Mouse (Mus musculus): ENCODE measurements at regions not wholly inside any gene's neighbourhood (a gene's known extent, or its start where the extent isn't known, plus 50 kb on each side); places are given as distances from the start of the nearest gene placed in this dataset.

GRCm38 (mm10) chr7:34546609-34547316, 109.8 kb downstream of the Kctd15 start:
- 62% methylated on average over 19 of the region's 19 CpGs for WGBS (ENCODE audit: insufficient replicate concordance)
- no peak for ATAC-seq (ENCODE audit: low read depth)

GRCm38 (mm10) chr7:34545906-34546305, 110.6 kb downstream of the Kctd15 start:
- Histone ChIP-seq H3K4me1 (replicated peaks) (no peaks in the 10 kb centered on the region), H3K9me3 (replicated peaks) (0 out of 2 replicates have a peak, but pooled peaks cover 6% of the 10 kb centered on the region), H3K27ac (no peak overlapping the region), H3K4me3 (replicated peaks) (no peak overlapping the region), H3K9ac (no peak overlapping the region), H3K27me3 (no peaks in the 10 kb centered on the region), H3K4me2 (no peak overlapping the region), H3K36me3 (no peaks in the 10 kb centered on the region)
- 73% methylated on average over 11 of the region's 11 CpGs for WGBS (ENCODE audit: insufficient replicate concordance)
- DNase-seq, result no peak
- no peak for ATAC-seq (ENCODE audit: low read depth)

More at GRCm38 (mm10) chr7:34546609-34547316, 109.8 kb downstream of the Kctd15 start:
- Histone ChIP-seq H3K27ac (no peak overlapping the region), H3K4me2 (no peak overlapping the region), H3K4me3 (replicated peaks) (no peak overlapping the region), H3K27me3 (no peaks in the 10 kb centered on the region), H3K9ac (no peak overlapping the region), H3K4me1 (replicated peaks) (no peaks in the 10 kb centered on the region), H3K36me3 (no peaks in the 10 kb centered on the region), H3K9me3 (replicated peaks) (0 out of 2 replicates have a peak, but pooled peaks cover 6% of the 10 kb centered on the region)
- no peak for DNase-seq

GRCm38 (mm10) chr7:34541906-34542305, 114.6 kb downstream of the Kctd15 start:
- no peak overlapping the region for H3K4me3 ChIP-seq (replicated peaks)
- no peaks in the 10 kb centered on the region for H3K27me3 ChIP-seq
- no peak overlapping the region for H3K27ac ChIP-seq
- no peaks in the 10 kb centered on the region for H3K4me1 ChIP-seq (replicated peaks)
- H3K4me2 ChIP-seq, result no peak overlapping the region
- H3K9me3 ChIP-seq (replicated peaks), result 0 out of 2 replicates have a peak, but pooled peaks cover 6% of the 10 kb centered on the region
- WGBS (ENCODE audit: insufficient replicate concordance), result 58% methylated on average over 4 of the region's 4 CpGs
- H3K36me3 ChIP-seq, result no peaks in the 10 kb centered on the region
- no peak overlapping the region for H3K9ac ChIP-seq
- ATAC-seq (ENCODE audit: low read depth) (no peak), DNase-seq (no peak)

GRCm38 (mm10) chr7:34541000-34541399, 115.5 kb downstream of the Kctd15 start:
- H3K9me3 ChIP-seq (replicated peaks), result 0 out of 2 replicates have a peak, but pooled peaks cover 3% of the 10 kb centered on the region
- H3K4me3 ChIP-seq (replicated peaks), result no peak overlapping the region
- H3K27me3 ChIP-seq, result no peaks in the 10 kb centered on the region
- ATAC-seq (ENCODE audit: low read depth) (no peak), DNase-seq (no peak)
- H3K36me3 ChIP-seq, result no peaks in the 10 kb centered on the region
- no peak overlapping the region for H3K4me2 ChIP-seq
- 52% methylated on average over 4 of the region's 4 CpGs for WGBS (ENCODE audit: insufficient replicate concordance)
- no peaks in the 10 kb centered on the region for H3K4me1 ChIP-seq (replicated peaks)
- H3K9ac ChIP-seq, result no peak overlapping the region
- no peak overlapping the region for H3K27ac ChIP-seq

- H3K4me2 ChIP-seq, result no peak overlapping the region
- H3K4me1 ChIP-seq (replicated peaks), result no peaks in the 10 kb centered on the region
- H3K4me3 ChIP-seq (replicated peaks), result no peak overlapping the region
- no peak overlapping the region for H3K27ac ChIP-seq
- no peak overlapping the region for H3K9ac ChIP-seq
- H3K9me3 ChIP-seq (replicated peaks), result 0 out of 2 replicates have a peak, but pooled peaks cover 3% of the 10 kb centered on the region
- 76% methylated on average over 2 of the region's 2 CpGs for WGBS (ENCODE audit: insufficient replicate concordance)
- H3K27me3 ChIP-seq, result no peaks in the 10 kb centered on the region
- no peak for ATAC-seq (ENCODE audit: low read depth)
- no peak for DNase-seq
- no peaks in the 10 kb centered on the region for H3K36me3 ChIP-seq
These were observed 116.7 kb downstream of the Kctd15 start for GRCm38 (mm10) chr7:34539856-34540255.

GRCm38 (mm10) chr7:34538310-34539055, 118.0 kb downstream of the Kctd15 start:
- Histone ChIP-seq H3K36me3 (no peaks in the 10 kb centered on the region), H3K4me1 (replicated peaks) (no peaks in the 10 kb centered on the region), H3K4me3 (replicated peaks) (no peak overlapping the region), H3K27ac (no peak overlapping the region), H3K9me3 (replicated peaks) (0 out of 2 replicates have a peak, but pooled peaks cover 3% of the 10 kb centered on the region), H3K9ac (no peak overlapping the region), H3K27me3 (no peaks in the 10 kb centered on the region), H3K4me2 (no peak overlapping the region)
- no peak for ATAC-seq (ENCODE audit: low read depth)
- DNase-seq, result no peak
- 71% methylated on average over 20 of the region's 20 CpGs for WGBS (ENCODE audit: insufficient replicate concordance)

GRCm38 (mm10) chr7:34537122-34537521, 119.4 kb downstream of the Kctd15 start:
- Histone ChIP-seq H3K9ac (no peak overlapping the region), H3K4me3 (replicated peaks) (no peak overlapping the region), H3K4me1 (replicated peaks) (no peaks in the 10 kb centered on the region), H3K27me3 (no peaks in the 10 kb centered on the region), H3K36me3 (no peaks in the 10 kb centered on the region), H3K27ac (no peak overlapping the region), H3K9me3 (replicated peaks) (0 out of 2 replicates have a peak, but pooled peaks cover 3% of the 10 kb centered on the region), H3K4me2 (no peak overlapping the region)
- DNase-seq (no peak), ATAC-seq (ENCODE audit: low read depth) (no peak)
- WGBS (ENCODE audit: insufficient replicate concordance), result 61% methylated on average over 9 of the region's 9 CpGs

- H3K36me3 ChIP-seq, result no peaks in the 10 kb centered on the region
- no peaks in the 10 kb centered on the region for H3K27me3 ChIP-seq
- ATAC-seq (ENCODE audit: low read depth), result no peak
- 49% methylated on average over 5 of the region's 5 CpGs for WGBS (ENCODE audit: insufficient replicate concordance)
- no peak overlapping the region for H3K9ac ChIP-seq
- no peak overlapping the region for H3K4me3 ChIP-seq (replicated peaks)
- no peaks in the 10 kb centered on the region for H3K4me1 ChIP-seq (replicated peaks)
- H3K27ac ChIP-seq, result no peak overlapping the region
- H3K9me3 ChIP-seq (replicated peaks), result no peaks in the 10 kb centered on the region
- DNase-seq, result no peak
- no peak overlapping the region for H3K4me2 ChIP-seq
These were observed 122.3 kb downstream of the Kctd15 start for GRCm38 (mm10) chr7:34534241-34534640.

- Histone ChIP-seq H3K27me3 (no peaks in the 10 kb centered on the region), H3K36me3 (no peaks in the 10 kb centered on the region), H3K9ac (no peak overlapping the region), H3K4me2 (no peak overlapping the region), H3K4me3 (replicated peaks) (no peak overlapping the region), H3K27ac (no peak overlapping the region), H3K4me1 (replicated peaks) (no peaks in the 10 kb centered on the region), H3K9me3 (replicated peaks) (no peaks in the 10 kb centered on the region)
- ATAC-seq (ENCODE audit: low read depth), result no peak
- DNase-seq, result no peak
- 55% methylated on average over 3 of the region's 3 CpGs for WGBS (ENCODE audit: insufficient replicate concordance)
These were observed 124.9 kb downstream of the Kctd15 start for GRCm38 (mm10) chr7:34531639-34532038.

GRCm38 (mm10) chr7:34507858-34508257, 114.7 kb upstream of the Lsm14a start:
- 61% methylated on average over 2 of the region's 2 CpGs for WGBS (ENCODE audit: insufficient replicate concordance)
- no peaks in the 10 kb centered on the region for H3K4me1 ChIP-seq (replicated peaks)
- no peak for DNase-seq
- no peak for ATAC-seq (ENCODE audit: low read depth)
- H3K27ac ChIP-seq, result no peak overlapping the region
- H3K9ac ChIP-seq, result no peak overlapping the region
- no peaks in the 10 kb centered on the region for H3K9me3 ChIP-seq (replicated peaks)
- H3K4me3 ChIP-seq (replicated peaks), result no peak overlapping the region
- H3K36me3 ChIP-seq, result no peaks in the 10 kb centered on the region
- H3K4me2 ChIP-seq, result no peak overlapping the region
- no peaks in the 10 kb centered on the region for H3K27me3 ChIP-seq

- no peak overlapping the region for H3K27ac ChIP-seq
- DNase-seq (no peak), ATAC-seq (ENCODE audit: low read depth) (no peak)
- H3K9ac ChIP-seq, result no peak overlapping the region
- H3K27me3 ChIP-seq, result no peaks in the 10 kb centered on the region
- no peak overlapping the region for H3K4me2 ChIP-seq
- no peaks in the 10 kb centered on the region for H3K4me1 ChIP-seq (replicated peaks)
- H3K4me3 ChIP-seq (replicated peaks), result no peak overlapping the region
- H3K36me3 ChIP-seq, result no peaks in the 10 kb centered on the region
- H3K9me3 ChIP-seq (replicated peaks), result no peaks in the 10 kb centered on the region
- 44% methylated on average over 4 of the region's 4 CpGs for WGBS (ENCODE audit: insufficient replicate concordance)
These were observed 113.7 kb upstream of the Lsm14a start for GRCm38 (mm10) chr7:34506816-34507215.
